Mouse (Mus musculus): ENCODE results near the gene Gm21962.

GRCm38 (mm10) chr3:137649112-137649511 lies 22.2 kb upstream of the Gm21962 start:
- TF ChIP-seq CTCF (IDR thresholded peaks at IDR 0.05; ENCODE audit: low read depth) (no peak), EP300 (IDR thresholded peaks at IDR 0.05; ENCODE audit: low read depth) (no peak)

Data from heart, postnatal 0 days (tissue).